Mouse (Mus musculus) mammary gland, adult 2 months (tissue): Measurements from ENCODE around the gene Zbed6. TPM values are rescaled to one million over a fixed set of nuclear protein-coding genes. Genes with fewer than 3 reads are reported as not detected.

ENCODE experiments used
- polyA plus RNA-seq: library from polyadenylated mRNA; depleted of rRNA; stranded (reverse); fragments of >200 nt; gene quantifications from 2 replicates; pipeline ENCODE4 v1.2.3, GENCODE M21; 2012; ENCODE audit warnings: low replicate concordance; rRNA removed

Gene Zbed6
- 1.2 and 7.0 TPM in 2 replicates for polyA plus RNA-seq

GRCm38 (mm10) chr1:133660466-133661202 lies at the start of gene Zbed6:
Zbed6 (minus strand) TSS chr1:133660885.

GRCm38 (mm10) chr1:133689897-133690296 lies 29.2 kb upstream of the Zbed6 start, which contains the start of gene Lax1:
Lax1 (minus strand) TSS chr1:133690108.

DNA sequence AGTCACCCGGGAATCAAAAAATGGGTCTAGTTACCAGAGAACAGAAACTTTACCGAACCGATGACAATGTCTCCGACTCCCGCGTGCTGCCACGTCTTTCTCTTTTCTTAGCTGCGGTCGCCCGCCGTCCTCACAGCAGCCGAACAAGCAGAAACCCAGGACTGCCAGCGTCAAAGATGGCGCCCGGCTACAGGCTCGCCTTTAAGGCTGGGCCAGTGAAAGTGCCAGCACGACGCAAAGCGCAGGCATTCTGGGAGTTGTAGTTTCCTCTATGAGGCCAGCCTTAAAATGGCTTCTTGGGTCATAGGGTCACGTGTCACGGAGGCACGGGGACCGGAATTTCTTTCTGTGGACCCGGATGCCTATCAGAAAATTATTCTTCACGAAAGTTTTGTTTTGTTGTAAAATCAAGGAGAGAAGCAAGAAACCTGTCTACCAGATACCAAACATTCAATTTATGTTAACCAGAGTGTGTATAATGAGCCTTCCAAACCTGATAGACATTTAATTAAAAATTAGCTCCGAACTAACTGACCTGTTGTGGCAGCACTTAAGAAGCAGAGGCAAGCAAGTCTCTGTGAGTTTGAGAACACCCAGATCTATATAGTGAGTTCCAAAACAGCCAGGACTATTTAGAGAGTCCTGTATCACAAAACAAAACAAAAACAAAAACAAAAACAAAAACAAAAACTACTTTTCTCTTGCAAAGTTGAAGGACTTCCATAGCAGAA lies 683 bp upstream of the Zbed6 start, which contains the start of gene Gm38394:
Gm38394 (minus strand) TSS at position 116 of the 731 bp plus-strand sequence.

GRCm38 (mm10) chr1:133609771-133610502 lies 50.7 kb downstream of the Zbed6 start, which contains the start of gene Snrpe:
Snrpe (minus strand) TSS chr1:133610291.

Other genes with a start within 250 kb of the Zbed6 start
- gene Sox13, start 236.5 kb downstream of the Zbed6 start, polyA plus RNA-seq = 33.3 and 37.6 TPM in 2 replicates
- gene Snrpe, start 50.6 kb downstream of the Zbed6 start, polyA plus RNA-seq = 12.3 and 31.1 TPM in 2 replicates
- 2.7 and 5.5 TPM in 2 replicates for gene Gm38394, start 433 bp upstream of the Zbed6 start, polyA plus RNA-seq
- 11.5 and 11.7 TPM in 2 replicates for gene Lax1, start 29.2 kb upstream of the Zbed6 start, polyA plus RNA-seq
- 9.1 and 14.1 TPM in 2 replicates for gene Atp2b4, start 140.2 kb upstream of the Zbed6 start, polyA plus RNA-seq
- 0.57 and 2.0 TPM in 2 replicates for gene Optc, start 247.1 kb upstream of the Zbed6 start, polyA plus RNA-seq